Mouse (Mus musculus) A20 (cell line): ENCODE data around the gene Plekha8.

Experiments used
- DNase-seq: peaks from one replicate; pipeline ENCODE4 v3.0.0-alpha.2; 2011; ENCODE audit warnings: low read depth, low spot score

Gene Plekha8

GRCm38 (mm10) chr6:54586911-54587310 is 8.0 kb upstream of the Plekha8 start:
- DNase-seq: no peak

DNA sequence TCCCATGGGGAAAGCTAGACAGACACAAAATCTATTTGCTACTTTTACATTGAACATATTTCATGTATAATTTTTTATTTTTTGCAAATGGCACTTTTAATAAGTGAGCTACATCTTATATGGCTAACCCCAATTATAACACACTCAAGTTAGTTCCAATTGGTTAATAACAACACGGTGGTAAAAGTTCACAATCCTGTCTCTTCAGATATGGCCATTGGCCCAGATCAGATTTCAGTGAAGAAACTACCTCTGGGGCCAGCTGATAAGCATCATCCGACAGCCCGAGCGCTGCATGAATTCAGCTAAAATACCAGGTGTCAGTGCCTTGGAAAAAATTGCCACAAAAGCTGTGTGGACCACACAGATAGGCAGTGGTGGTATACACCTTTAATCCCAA is 7.2 kb upstream of the Plekha8 start:
- DNase-seq: no peak

- DNase-seq: no peak
Observed at GRCm38 (mm10) chr6:54588212-54588611, 6.7 kb upstream of the Plekha8 start.

DNA sequence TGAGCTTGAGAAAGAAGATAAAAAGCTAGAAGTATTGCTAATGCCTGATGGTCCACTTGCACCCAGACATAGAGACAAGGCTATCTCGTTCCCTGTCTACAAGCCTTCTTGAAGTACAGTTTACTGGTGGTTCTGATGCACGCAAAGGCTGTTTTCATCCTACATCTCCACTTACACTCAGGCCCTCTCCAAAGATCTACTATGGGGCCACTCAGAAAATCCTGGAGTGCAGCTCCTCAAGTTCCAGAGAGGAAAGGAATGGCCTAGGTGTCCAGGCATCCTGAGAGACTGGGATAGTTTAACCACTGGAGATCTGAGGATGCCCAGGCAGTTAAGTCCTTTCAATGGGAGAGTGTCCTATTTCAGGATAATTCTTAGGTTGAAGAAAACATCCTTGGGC is 4.2 kb upstream of the Plekha8 start:
- no peak for DNase-seq

DNA sequence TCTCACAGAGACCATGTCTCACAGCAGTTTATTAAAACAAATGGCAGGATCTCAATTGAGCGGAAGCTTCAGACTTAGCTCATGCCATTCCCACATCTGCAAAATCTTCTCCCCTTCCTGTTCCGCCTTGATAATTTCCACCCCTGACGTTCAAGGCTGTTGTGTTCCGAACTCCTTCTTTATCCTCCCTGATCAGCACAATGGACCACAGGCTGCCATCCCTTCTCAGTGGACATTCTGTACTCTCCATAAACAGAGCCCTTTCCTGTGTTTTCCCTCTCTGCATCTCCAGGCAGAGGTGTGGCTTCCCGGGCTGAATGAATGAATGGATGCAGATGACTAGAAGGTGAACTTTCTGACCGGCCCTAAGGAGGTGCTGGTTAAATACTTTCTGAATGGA is 3.1 kb upstream of the Plekha8 start:
- no peak for DNase-seq

DNA sequence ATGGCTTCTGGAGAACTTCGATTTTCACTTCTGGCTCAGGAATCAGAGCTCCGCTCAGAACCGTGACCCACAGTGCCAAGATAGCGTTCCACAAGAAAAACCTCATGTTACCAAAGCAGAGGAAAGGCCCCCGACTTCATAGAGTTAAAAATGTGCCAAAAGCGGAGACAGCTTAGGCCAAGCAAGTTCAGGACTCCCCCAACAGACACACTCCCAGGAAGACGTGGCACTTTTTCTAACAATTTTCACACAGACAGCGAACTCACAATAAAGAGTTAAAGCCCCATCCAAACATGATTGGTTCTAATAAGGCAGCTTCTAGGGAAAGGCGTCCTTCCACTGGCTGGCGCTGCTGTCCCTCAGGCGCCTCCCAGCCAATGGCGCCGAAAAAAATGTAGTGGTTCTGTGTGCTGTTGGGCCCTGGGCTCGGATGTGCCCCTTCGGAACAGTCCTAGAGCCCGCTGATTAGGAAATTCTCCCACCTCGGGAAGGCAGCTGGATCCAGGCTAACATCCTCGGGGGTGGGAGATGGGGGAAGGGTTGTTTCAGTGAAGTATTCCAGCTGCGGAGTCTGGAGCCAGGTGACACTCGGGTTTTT is 1.9 kb upstream of the Plekha8 start:
- DNase-seq: peak; percentile 82

- DNase-seq: peak; percentile 44
Observed at GRCm38 (mm10) chr6:54593766-54594468, 994 bp upstream of the Plekha8 start.

DNA sequence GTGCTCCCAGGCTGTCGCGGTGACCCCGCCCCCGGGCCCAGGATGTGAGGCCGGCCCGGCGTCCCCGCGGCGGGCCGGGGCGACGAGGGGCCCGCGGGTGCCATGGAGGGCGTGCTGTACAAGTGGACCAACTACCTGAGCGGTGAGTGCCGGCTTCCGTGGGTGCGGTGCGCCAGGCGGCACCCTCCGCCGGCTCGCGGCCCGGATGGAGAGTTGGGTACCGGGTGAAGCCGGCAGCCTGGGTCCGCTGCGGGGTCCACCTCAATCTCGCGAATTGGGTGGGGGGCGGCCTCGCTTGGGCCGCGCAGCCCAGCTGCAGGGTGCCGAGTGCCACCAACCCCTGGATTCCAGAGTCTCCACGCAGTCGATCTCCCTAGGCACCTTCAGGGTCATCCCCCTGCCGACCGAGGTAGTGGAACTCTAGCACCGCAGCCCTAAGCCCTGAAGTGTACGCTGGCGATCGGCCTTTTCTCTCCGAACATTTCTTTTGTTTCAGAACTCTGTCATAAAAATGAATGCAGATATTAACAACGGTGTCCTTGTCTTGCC is 493 bp downstream of the Plekha8 start:
- DNase-seq: no peak

GRCm38 (mm10) chr6:54597208-54597607 is 2.3 kb downstream of the Plekha8 start, which contains the start of gene Fkbp14:
Fkbp14 (minus strand) TSS chr6:54597308.
- no peak for DNase-seq

GRCm38 (mm10) chr6:54597711-54598110 is 2.8 kb downstream of the Plekha8 start:
- DNase-seq: no peak

GRCm38 (mm10) chr6:54600681-54601347 is 5.9 kb downstream of the Plekha8 start:
- DNase-seq: no peak

DNA sequence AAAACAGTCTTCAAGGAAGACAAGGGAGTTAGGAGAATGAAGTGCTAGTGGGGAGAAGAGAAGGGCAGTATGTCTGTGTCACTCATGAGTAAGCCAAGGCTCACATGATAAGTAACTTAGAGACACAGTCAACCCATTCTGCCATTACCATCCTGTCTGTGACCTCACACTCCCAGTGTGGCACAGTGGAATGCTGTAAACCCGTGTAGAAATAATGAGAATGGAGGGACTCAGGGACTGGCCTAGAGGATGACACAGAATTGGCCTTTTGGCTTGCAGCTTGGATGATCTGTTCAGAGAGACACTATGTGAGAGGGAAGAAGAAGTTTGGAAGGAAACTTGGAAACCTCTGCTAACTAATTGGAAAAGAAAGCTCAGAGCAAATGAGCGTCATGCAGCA is 8.0 kb downstream of the Plekha8 start:
- no peak for DNase-seq

DNA sequence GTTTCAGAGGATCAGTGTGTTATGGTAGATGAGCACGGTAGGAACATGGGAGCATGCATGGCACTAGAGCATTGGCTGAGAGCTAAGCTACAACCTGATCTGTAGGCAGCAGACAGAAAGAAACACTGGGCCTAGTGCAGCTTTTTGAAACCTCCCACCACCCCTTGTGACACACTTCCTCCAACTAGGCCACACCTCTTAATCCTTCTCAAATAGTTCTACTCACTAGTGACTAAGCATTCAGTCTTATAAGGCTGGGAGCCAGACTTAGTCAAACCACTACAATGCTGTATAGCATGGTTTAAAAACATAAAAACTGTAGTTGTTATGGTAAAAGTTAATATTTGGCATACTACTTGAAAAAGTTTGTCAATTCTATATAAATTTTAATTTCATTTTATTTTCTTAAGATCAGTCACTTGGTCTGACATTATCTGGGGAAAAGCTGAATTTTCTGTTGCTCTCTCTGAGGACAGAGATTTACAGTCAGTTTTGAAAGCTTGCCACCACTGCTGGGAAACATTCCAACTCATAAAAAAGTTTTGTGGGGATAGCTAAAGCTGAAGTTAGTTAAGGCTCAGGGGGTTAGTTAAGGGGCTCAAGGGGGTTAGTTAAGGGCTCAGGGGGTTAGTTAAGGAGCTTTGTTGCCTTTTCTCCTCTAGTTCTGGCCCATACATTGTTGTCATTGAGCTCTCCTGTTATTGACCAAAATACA is 9.2 kb downstream of the Plekha8 start:
- DNase-seq: no peak

- DNase-seq: no peak
Observed at GRCm38 (mm10) chr6:54606241-54606640, 11.3 kb downstream of the Plekha8 start.

DNA sequence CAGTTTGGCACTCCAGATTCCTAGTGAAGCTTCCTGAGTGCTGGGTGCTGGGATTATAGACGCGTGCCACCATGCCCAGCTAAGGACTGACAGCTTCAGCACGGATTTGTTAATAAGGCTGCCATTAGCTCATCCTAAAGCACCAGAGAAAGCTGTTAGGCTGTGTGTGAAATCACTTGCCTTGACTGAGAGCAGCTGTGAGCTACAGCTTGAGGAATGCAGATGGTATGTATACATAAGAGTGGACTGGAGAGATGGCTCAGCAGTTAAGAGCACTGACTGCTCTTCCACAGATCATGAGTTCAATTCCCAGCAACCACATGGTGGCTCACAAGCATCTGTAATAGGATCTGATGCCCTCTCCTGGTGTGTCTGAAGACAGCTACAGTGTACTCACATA is 22.5 kb downstream of the Plekha8 start:
- DNase-seq: no peak

- DNase-seq: no peak
Observed at GRCm38 (mm10) chr6:54619530-54619929, 24.6 kb downstream of the Plekha8 start.

DNA sequence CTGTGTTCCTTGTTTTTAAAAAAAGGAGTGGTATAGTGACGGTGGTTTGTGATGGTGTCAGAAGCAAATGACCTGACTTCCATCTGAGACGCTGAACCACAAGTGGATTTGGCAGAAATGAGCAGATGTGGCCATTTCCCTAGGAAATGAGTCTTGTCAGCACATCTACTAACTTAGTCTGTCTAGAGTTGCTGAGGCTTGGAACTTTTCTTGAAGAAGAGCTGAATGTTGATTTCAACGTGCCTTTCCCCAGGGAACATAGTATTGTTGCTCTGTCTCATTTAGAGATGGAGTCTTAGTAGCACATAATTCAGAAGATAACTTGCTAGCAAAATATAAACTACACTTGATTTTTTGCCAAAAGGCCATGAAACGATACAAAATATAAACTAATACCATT is 25.4 kb downstream of the Plekha8 start:
- no peak for DNase-seq

DNA sequence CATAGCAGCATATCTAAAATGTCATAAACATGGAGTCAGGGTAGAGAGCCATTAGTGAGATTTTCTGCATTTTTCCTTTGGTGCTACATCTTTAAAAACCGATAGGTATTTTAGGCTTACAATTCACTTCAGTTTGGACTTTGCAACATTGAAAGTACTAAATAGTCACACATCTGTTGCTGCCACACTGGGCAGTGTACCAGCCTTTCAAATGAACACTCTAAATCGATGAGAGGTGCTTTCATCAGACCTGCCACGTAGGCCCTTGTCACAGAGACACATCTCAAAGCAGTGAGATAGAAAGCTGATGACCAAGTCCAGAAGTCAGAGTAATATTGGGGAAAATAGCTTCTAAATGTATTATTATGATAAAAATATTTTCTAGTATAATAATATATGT is 33.5 kb downstream of the Plekha8 start:
- no peak for DNase-seq

GRCm38 (mm10) chr6:54629734-54630133 is 34.8 kb downstream of the Plekha8 start:
- DNase-seq: peak; percentile 14

DNA sequence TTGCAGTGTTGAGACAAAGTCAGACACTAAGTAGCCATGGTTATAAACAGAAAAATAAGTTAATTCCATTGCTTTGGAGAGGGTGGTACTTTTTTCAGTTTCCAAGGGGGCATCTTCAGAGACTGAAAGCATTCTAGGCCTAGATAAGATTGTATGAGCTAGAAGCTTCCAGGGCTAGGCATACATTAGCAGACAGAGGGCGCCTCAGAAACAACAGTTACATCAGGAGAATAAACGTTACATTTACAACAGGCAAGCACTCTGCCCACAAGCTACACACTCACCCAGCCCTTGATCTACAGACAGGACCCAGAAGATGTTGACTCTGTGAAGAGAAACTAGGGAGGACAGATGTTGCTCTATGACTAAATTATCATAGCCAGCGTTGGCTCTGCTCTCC is 36.6 kb downstream of the Plekha8 start:
- peak; percentile 15 for DNase-seq

GRCm38 (mm10) chr6:54639877-54640276 is 45.0 kb downstream of the Plekha8 start:
- DNase-seq: no peak

- no peak for DNase-seq
Observed at GRCm38 (mm10) chr6:54641953-54642352, 47.0 kb downstream of the Plekha8 start.
